Mouse (Mus musculus): Measurements from ENCODE around the gene Ankrd23. TPM values are rescaled to one million over a fixed set of nuclear protein-coding genes. Genes with fewer than 3 reads are reported as not detected.

The Ankrd23 gene
- polyA plus RNA-seq, 1 experiment from 2014 or later: 17.9 TPM

- Histone ChIP-seq H3K9me3 (ENCODE audit: control insufficient read depth, low read length) (no peaks in the 10 kb centered on the region), H3K4me1 (replicated peaks; ENCODE audit: control insufficient read depth, insufficient read depth, low read length) (peaks cover 37% of the 10 kb centered on the region), H3K27ac (ENCODE audit: low read length) (no peak overlapping the region), H3K36me3 (ENCODE audit: control insufficient read depth, insufficient read depth, low read length) (peaks cover 53% of the 10 kb centered on the region), H3K9ac (ENCODE audit: low read length) (no peak overlapping the region), H3K4me2 (ENCODE audit: low read depth, low read length) (no peak overlapping the region), H3K27me3 (ENCODE audit: control insufficient read depth, insufficient read depth, low read depth, low read length) (no peaks in the 10 kb centered on the region), H3K4me3 (ENCODE audit: low read length) (no peak overlapping the region)
- 72% methylated on average over 20 of the region's 20 CpGs for WGBS
- no peak for ATAC-seq (ENCODE audit: low read depth)
These were observed 13.6 kb upstream of the Ankrd23 start for GRCm38 (mm10) chr1:36550075-36550863.

- Histone ChIP-seq H3K4me2 (ENCODE audit: low read depth, low read length) (no peak overlapping the region), H3K27ac (ENCODE audit: low read length) (peak overlapping the region; percentile 10; the same call in 1 of the 2 replicates), H3K9ac (ENCODE audit: low read length) (peak overlapping the region; percentile 11; the same call in 1 of the 2 replicates), H3K4me3 (ENCODE audit: low read length) (no peak overlapping the region), H3K4me1 (replicated peaks; ENCODE audit: control insufficient read depth, insufficient read depth, low read length) (peaks cover 31% of the 10 kb centered on the region), H3K9me3 (ENCODE audit: control insufficient read depth, low read length) (no peaks in the 10 kb centered on the region), H3K27me3 (ENCODE audit: control insufficient read depth, insufficient read depth, low read depth, low read length) (no peaks in the 10 kb centered on the region), H3K36me3 (ENCODE audit: control insufficient read depth, insufficient read depth, low read length) (peaks cover 53% of the 10 kb centered on the region)
- 73% methylated on average over 18 of the region's 18 CpGs for WGBS
- ATAC-seq (ENCODE audit: low read depth): no peak
These were observed 12.8 kb upstream of the Ankrd23 start for GRCm38 (mm10) chr1:36549491-36549890.

GRCm38 (mm10) chr1:36548771-36549170 lies 12.1 kb upstream of the Ankrd23 start:
- H3K4me3 ChIP-seq (ENCODE audit: low read length): no peak overlapping the region
- H3K4me2 ChIP-seq (ENCODE audit: low read depth, low read length): no peak overlapping the region
- H3K9me3 ChIP-seq (ENCODE audit: control insufficient read depth, low read length): no peaks in the 10 kb centered on the region
- no peak overlapping the region for H3K9ac ChIP-seq (ENCODE audit: low read length)
- ATAC-seq (ENCODE audit: low read depth): no peak
- no peaks in the 10 kb centered on the region for H3K27me3 ChIP-seq (ENCODE audit: control insufficient read depth, insufficient read depth, low read depth, low read length)
- peaks cover 28% of the 10 kb centered on the region for H3K4me1 ChIP-seq (replicated peaks; ENCODE audit: control insufficient read depth, insufficient read depth, low read length)
- H3K36me3 ChIP-seq (ENCODE audit: control insufficient read depth, insufficient read depth, low read length): peaks cover 46% of the 10 kb centered on the region
- WGBS: 39% methylated on average over 8 of the region's 8 CpGs
- no peak overlapping the region for H3K27ac ChIP-seq (ENCODE audit: low read length)

- Histone ChIP-seq H3K27me3 (ENCODE audit: control insufficient read depth, insufficient read depth, low read depth, low read length) (no peaks in the 10 kb centered on the region), H3K27ac (ENCODE audit: low read length) (peak overlapping the region; percentile 74), H3K4me1 (replicated peaks; ENCODE audit: control insufficient read depth, insufficient read depth, low read length) (peaks cover 28% of the 10 kb centered on the region), H3K9me3 (ENCODE audit: control insufficient read depth, low read length) (no peaks in the 10 kb centered on the region), H3K4me2 (ENCODE audit: low read depth, low read length) (no peak overlapping the region), H3K36me3 (ENCODE audit: control insufficient read depth, insufficient read depth, low read length) (peaks cover 41% of the 10 kb centered on the region), H3K9ac (ENCODE audit: low read length) (no peak overlapping the region), H3K4me3 (ENCODE audit: low read length) (no peak overlapping the region)
- ATAC-seq (ENCODE audit: low read depth): no peak
- WGBS: 27% methylated on average over 9 of the region's 9 CpGs
These were observed 11.4 kb upstream of the Ankrd23 start for GRCm38 (mm10) chr1:36547981-36548598.

GRCm38 (mm10) chr1:36546888-36547471 lies 10.3 kb upstream of the Ankrd23 start, which contains the start of gene Ankrd39:
Gene Ankrd39, minus strand, starts transcription at chr1:36547445.
- ATAC-seq (ENCODE audit: low read depth): peak; percentile 97
- H3K4me3 ChIP-seq (ENCODE audit: low read length): peak within 1 kb of the TSS; percentile 83
- H3K4me1 ChIP-seq (replicated peaks; ENCODE audit: control insufficient read depth, insufficient read depth, low read length): peaks cover 28% of the 10 kb centered on the region
- no peaks in the 10 kb centered on the region for H3K27me3 ChIP-seq (ENCODE audit: control insufficient read depth, insufficient read depth, low read depth, low read length)
- under 1% methylated on average over 43 of the region's 43 CpGs for WGBS
- peak within 1 kb of the TSS; percentile 85 for H3K9ac ChIP-seq (ENCODE audit: low read length)
- H3K4me2 ChIP-seq (ENCODE audit: low read depth, low read length): peak within 1 kb of the TSS; percentile 67
- H3K9me3 ChIP-seq (ENCODE audit: control insufficient read depth, low read length): no peaks in the 10 kb centered on the region
- H3K36me3 ChIP-seq (ENCODE audit: control insufficient read depth, insufficient read depth, low read length): peaks cover 29% of the 10 kb centered on the region
- peak within 1 kb of the TSS; percentile 75 for H3K27ac ChIP-seq (ENCODE audit: low read length)

- no peak for ATAC-seq (ENCODE audit: low read depth)
- Histone ChIP-seq H3K9ac (ENCODE audit: low read length) (peak overlapping the region; percentile 85), H3K27ac (ENCODE audit: low read length) (no peak overlapping the region), H3K4me2 (ENCODE audit: low read depth, low read length) (peak overlapping the region; percentile 67), H3K9me3 (ENCODE audit: control insufficient read depth, low read length) (no peaks in the 10 kb centered on the region), H3K36me3 (ENCODE audit: control insufficient read depth, insufficient read depth, low read length) (peaks cover 28% of the 10 kb centered on the region), H3K4me3 (ENCODE audit: low read length) (peak overlapping the region; percentile 83), H3K4me1 (replicated peaks; ENCODE audit: control insufficient read depth, insufficient read depth, low read length) (peaks cover 28% of the 10 kb centered on the region), H3K27me3 (ENCODE audit: control insufficient read depth, insufficient read depth, low read depth, low read length) (no peaks in the 10 kb centered on the region)
- 66% methylated on average over 18 of the region's 19 CpGs for WGBS
These were observed 9.3 kb upstream of the Ankrd23 start for GRCm38 (mm10) chr1:36545845-36546600.

- Histone ChIP-seq H3K27me3 (ENCODE audit: control insufficient read depth, insufficient read depth, low read depth, low read length) (no peaks in the 10 kb centered on the region), H3K27ac (ENCODE audit: low read length) (no peak overlapping the region), H3K4me1 (replicated peaks; ENCODE audit: control insufficient read depth, insufficient read depth, low read length) (peaks cover 28% of the 10 kb centered on the region), H3K36me3 (ENCODE audit: control insufficient read depth, insufficient read depth, low read length) (peaks cover 22% of the 10 kb centered on the region), H3K9ac (ENCODE audit: low read length) (no peak overlapping the region), H3K4me2 (ENCODE audit: low read depth, low read length) (no peak overlapping the region), H3K4me3 (ENCODE audit: low read length) (no peak overlapping the region), H3K9me3 (ENCODE audit: control insufficient read depth, low read length) (no peaks in the 10 kb centered on the region)
- 67% methylated on average over 2 of the region's 2 CpGs for WGBS
- ATAC-seq (ENCODE audit: low read depth): no peak
These were observed 8.7 kb upstream of the Ankrd23 start for GRCm38 (mm10) chr1:36545382-36545781.

GRCm38 (mm10) chr1:36542925-36543324 lies 6.2 kb upstream of the Ankrd23 start:
- Histone ChIP-seq H3K4me3 (ENCODE audit: low read length) (no peak overlapping the region), H3K27ac (ENCODE audit: low read length) (no peak overlapping the region), H3K9me3 (ENCODE audit: control insufficient read depth, low read length) (no peaks in the 10 kb centered on the region), H3K9ac (ENCODE audit: low read length) (no peak overlapping the region), H3K4me1 (replicated peaks; ENCODE audit: control insufficient read depth, insufficient read depth, low read length) (peaks cover 9% of the 10 kb centered on the region), H3K4me2 (ENCODE audit: low read depth, low read length) (no peak overlapping the region), H3K27me3 (ENCODE audit: control insufficient read depth, insufficient read depth, low read depth, low read length) (no peaks in the 10 kb centered on the region), H3K36me3 (ENCODE audit: control insufficient read depth, insufficient read depth, low read length) (peaks cover 11% of the 10 kb centered on the region)
- 91% methylated on average over 9 of the region's 9 CpGs for WGBS
- ATAC-seq (ENCODE audit: low read depth): no peak

Measured in lung, embryonic 16.5 days (tissue).